Mouse (Mus musculus): ENCODE results near the gene Nfkbil1. TPM values are rescaled to one million over a fixed set of nuclear protein-coding genes. Genes with fewer than 3 reads are reported as not detected.

Nfkbil1 gene
- polyA plus RNA-seq, 1 experiment from 2014 or later: 12.1 TPM

GRCm38 (mm10) chr17:35224641-35225040, 11.0 kb downstream of the Nfkbil1 start:
- 97% methylated on average over 4 of the region's 4 CpGs for WGBS

GRCm38 (mm10) chr17:35222299-35222698, 13.3 kb downstream of the Nfkbil1 start:
- no peak for DNase-seq (ENCODE audit: low spot score)
- Histone ChIP-seq H3K9me3 (replicated peaks) (no peaks in the 10 kb centered on the region), H3K27me3 (ENCODE audit: low read depth, poor library complexity, severe bottlenecking) (no peaks in the 10 kb centered on the region), H3K4me3 (no peak overlapping the region), H3K36me3 (peaks cover 74% of the 10 kb centered on the region), H3K4me1 (peaks cover 12% of the 10 kb centered on the region; the same call in 1 of the 2 replicates), H3K27ac (no peak overlapping the region)
- WGBS: 83% methylated on average over 6 of the region's 6 CpGs

More at GRCm38 (mm10) chr17:35224641-35225040, 11.0 kb downstream of the Nfkbil1 start:
- Histone ChIP-seq H3K27me3 (ENCODE audit: low read depth, poor library complexity, severe bottlenecking) (no peaks in the 10 kb centered on the region), H3K4me1 (0 out of 2 replicates have a peak, but pooled peaks cover 5% of the 10 kb centered on the region), H3K27ac (no peak overlapping the region), H3K4me3 (no peak overlapping the region), H3K36me3 (peaks cover 88% of the 10 kb centered on the region), H3K9me3 (replicated peaks) (no peaks in the 10 kb centered on the region)
- DNase-seq (ENCODE audit: low spot score): no peak

GRCm38 (mm10) chr17:35220156-35220952, 15.2 kb downstream of the Nfkbil1 start, which contains the start of gene Gm16181:
Gene Gm16181, plus strand, starts transcription at chr17:35220834.
- 0 out of 2 replicates have a peak within 1 kb of the TSS, but pooled peaks have one; percentile 12 for H3K27ac ChIP-seq
- 85% methylated on average over 28 of the region's 28 CpGs for WGBS
- no peak for DNase-seq (ENCODE audit: low spot score)
- no peaks in the 10 kb centered on the region for H3K27me3 ChIP-seq (ENCODE audit: low read depth, poor library complexity, severe bottlenecking)
- peaks cover 54% of the 10 kb centered on the region for H3K36me3 ChIP-seq
- no peak within 1 kb of the TSS for H3K4me3 ChIP-seq
- peaks cover 12% of the 10 kb centered on the region; the same call in 1 of the 2 replicates for H3K4me1 ChIP-seq
- no peaks in the 10 kb centered on the region for H3K9me3 ChIP-seq (replicated peaks)

GRCm38 (mm10) chr17:35219601-35220041, 16.0 kb downstream of the Nfkbil1 start:
- peaks cover 13% of the 10 kb centered on the region; the same call in 1 of the 2 replicates for H3K4me1 ChIP-seq
- no peaks in the 10 kb centered on the region for H3K9me3 ChIP-seq (replicated peaks)
- H3K36me3 ChIP-seq: peaks cover 47% of the 10 kb centered on the region
- no peak for DNase-seq (ENCODE audit: low spot score)
- no peak overlapping the region for H3K27ac ChIP-seq
- WGBS: 86% methylated on average over 6 of the region's 6 CpGs
- H3K27me3 ChIP-seq (ENCODE audit: low read depth, poor library complexity, severe bottlenecking): no peaks in the 10 kb centered on the region
- H3K4me3 ChIP-seq: no peak overlapping the region

DNA sequence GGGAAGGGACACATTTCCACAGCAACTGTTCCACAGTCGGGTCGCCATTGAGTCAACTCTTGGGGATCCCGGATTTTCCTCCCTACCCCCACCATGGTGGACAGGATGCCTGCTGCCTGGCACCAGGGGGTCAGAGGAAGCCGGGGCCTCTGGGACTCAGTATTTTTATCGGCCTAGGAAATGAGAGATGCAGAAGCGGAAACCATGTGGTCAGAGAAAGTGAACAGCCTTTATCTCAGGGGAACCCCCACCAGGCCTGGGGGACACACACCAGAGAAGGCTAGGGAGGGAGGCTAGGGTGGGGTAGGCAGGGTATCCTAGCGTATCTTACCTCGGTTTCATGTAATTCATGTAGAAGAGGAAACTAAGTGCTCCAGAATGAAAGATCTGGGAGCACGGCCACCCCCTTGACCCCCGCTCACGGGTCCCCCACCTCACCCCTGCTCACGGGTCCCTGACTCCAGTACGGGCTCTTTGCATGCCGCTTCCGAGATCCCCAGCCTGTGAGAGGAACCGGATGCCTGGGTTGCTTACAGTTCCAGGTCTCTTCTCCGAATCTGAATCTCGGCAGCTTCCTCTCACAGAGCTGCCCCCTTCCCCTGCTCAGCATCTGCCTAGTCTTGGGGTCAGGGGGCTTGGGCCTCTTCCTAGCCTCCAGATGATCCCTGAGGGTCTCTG, 16.9 kb downstream of the Nfkbil1 start:
- H3K27me3 ChIP-seq (ENCODE audit: low read depth, poor library complexity, severe bottlenecking): no peaks in the 10 kb centered on the region
- 90% methylated on average over 18 of the region's 18 CpGs for WGBS
- peaks cover 40% of the 10 kb centered on the region for H3K36me3 ChIP-seq
- H3K27ac ChIP-seq: no peak overlapping the region; the same call in 1 of the 2 replicates
- no peaks in the 10 kb centered on the region for H3K9me3 ChIP-seq (replicated peaks)
- no peak overlapping the region for H3K4me3 ChIP-seq
- peaks cover 18% of the 10 kb centered on the region; the same call in 1 of the 2 replicates for H3K4me1 ChIP-seq
- DNase-seq (ENCODE audit: low spot score): no peak

GRCm38 (mm10) chr17:35213071-35213470, 22.5 kb downstream of the Nfkbil1 start:
- no peak for DNase-seq (ENCODE audit: low spot score)
- Histone ChIP-seq H3K9me3 (replicated peaks) (no peaks in the 10 kb centered on the region), H3K4me1 (peaks cover 6% of the 10 kb centered on the region; the same call in 1 of the 2 replicates), H3K27ac (no peak overlapping the region), H3K27me3 (ENCODE audit: low read depth, poor library complexity, severe bottlenecking) (no peaks in the 10 kb centered on the region), H3K4me3 (no peak overlapping the region), H3K36me3 (no peaks in the 10 kb centered on the region)
- WGBS: 93% methylated on average over 5 of the region's 5 CpGs

DNA sequence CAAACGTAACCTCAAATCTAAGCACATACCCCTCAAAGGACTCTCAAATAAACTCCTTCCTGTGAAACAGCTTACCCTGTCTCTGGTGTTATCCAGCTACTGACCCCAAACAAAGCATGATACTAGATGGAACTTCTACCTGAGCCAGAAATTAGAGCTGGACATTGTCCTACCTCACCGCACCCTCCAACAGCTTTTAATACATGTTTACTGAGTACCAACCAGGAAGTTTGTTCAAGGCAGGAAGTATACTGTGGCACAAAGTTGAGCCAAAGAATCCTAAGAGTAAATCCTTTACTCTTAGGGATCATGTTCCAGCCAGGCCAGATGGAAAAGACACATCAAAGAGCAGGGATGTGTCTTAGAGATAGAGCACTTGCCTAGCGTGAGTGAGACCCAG, 25.0 kb downstream of the Nfkbil1 start:
- peaks cover 6% of the 10 kb centered on the region; the same call in 1 of the 2 replicates for H3K4me1 ChIP-seq
- no peak overlapping the region for H3K4me3 ChIP-seq
- H3K27ac ChIP-seq: no peak overlapping the region
- peaks cover 9% of the 10 kb centered on the region; the same call in 1 of the 2 replicates for H3K27me3 ChIP-seq (ENCODE audit: low read depth, poor library complexity, severe bottlenecking)
- no peak for DNase-seq (ENCODE audit: low spot score)
- H3K36me3 ChIP-seq: no peaks in the 10 kb centered on the region
- no peaks in the 10 kb centered on the region for H3K9me3 ChIP-seq (replicated peaks)
- WGBS: 76% methylated on average over 3 of the region's 3 CpGs

GRCm38 (mm10) chr17:35209785-35210535, 25.6 kb downstream of the Nfkbil1 start:
- H3K4me3 ChIP-seq: no peak overlapping the region
- H3K36me3 ChIP-seq: no peaks in the 10 kb centered on the region
- WGBS: 85% methylated on average over 12 of the region's 12 CpGs
- no peak for DNase-seq (ENCODE audit: low spot score)
- no peak overlapping the region for H3K27ac ChIP-seq
- peaks cover 8% of the 10 kb centered on the region for H3K4me1 ChIP-seq
- no peaks in the 10 kb centered on the region for H3K9me3 ChIP-seq (replicated peaks)
- peaks cover 15% of the 10 kb centered on the region for H3K27me3 ChIP-seq (ENCODE audit: low read depth, poor library complexity, severe bottlenecking)

- Histone ChIP-seq H3K27me3 (ENCODE audit: low read depth, poor library complexity, severe bottlenecking) (peaks cover 61% of the 10 kb centered on the region), H3K4me1 (peaks cover 3% of the 10 kb centered on the region), H3K4me3 (no peak overlapping the region; the same call in 1 of the 2 replicates), H3K9me3 (replicated peaks) (no peaks in the 10 kb centered on the region), H3K36me3 (no peaks in the 10 kb centered on the region), H3K27ac (no peak overlapping the region)
- DNase-seq (ENCODE audit: low spot score): no peak
- WGBS: 56% methylated on average over 10 of the region's 10 CpGs
Observed at GRCm38 (mm10) chr17:35205380-35205769, 30.2 kb downstream of the Nfkbil1 start.

- Histone ChIP-seq H3K4me3 (no peak within 1 kb of the TSS; the same call in 1 of the 2 replicates), H3K4me1 (peaks cover 3% of the 10 kb centered on the region), H3K9me3 (replicated peaks) (no peaks in the 10 kb centered on the region), H3K27me3 (ENCODE audit: low read depth, poor library complexity, severe bottlenecking) (peaks cover 67% of the 10 kb centered on the region), H3K36me3 (no peaks in the 10 kb centered on the region), H3K27ac (no peak within 1 kb of the TSS)
- no peak for DNase-seq (ENCODE audit: low spot score)
- WGBS: 29% methylated on average over 20 of the region's 20 CpGs
Observed at GRCm38 (mm10) chr17:35204494-35205379, 30.9 kb downstream of the Nfkbil1 start, which contains the start of gene Lta. Gene Lta, minus strand, starts transcription at chr17:35205351.

- H3K27me3 ChIP-seq (ENCODE audit: low read depth, poor library complexity, severe bottlenecking): peaks cover 87% of the 10 kb centered on the region
- WGBS: 80% methylated on average over 4 of the region's 4 CpGs
- no peak overlapping the region for H3K4me3 ChIP-seq
Observed at GRCm38 (mm10) chr17:35202442-35202841, 33.1 kb downstream of the Nfkbil1 start.

More at GRCm38 (mm10) chr17:35202442-35202841, 33.1 kb downstream of the Nfkbil1 start:
- Histone ChIP-seq H3K36me3 (no peaks in the 10 kb centered on the region), H3K4me1 (peaks cover 10% of the 10 kb centered on the region), H3K9me3 (replicated peaks) (no peaks in the 10 kb centered on the region), H3K27ac (no peak overlapping the region)
- DNase-seq (ENCODE audit: low spot score): no peak
